In the genomic region with DNA sequence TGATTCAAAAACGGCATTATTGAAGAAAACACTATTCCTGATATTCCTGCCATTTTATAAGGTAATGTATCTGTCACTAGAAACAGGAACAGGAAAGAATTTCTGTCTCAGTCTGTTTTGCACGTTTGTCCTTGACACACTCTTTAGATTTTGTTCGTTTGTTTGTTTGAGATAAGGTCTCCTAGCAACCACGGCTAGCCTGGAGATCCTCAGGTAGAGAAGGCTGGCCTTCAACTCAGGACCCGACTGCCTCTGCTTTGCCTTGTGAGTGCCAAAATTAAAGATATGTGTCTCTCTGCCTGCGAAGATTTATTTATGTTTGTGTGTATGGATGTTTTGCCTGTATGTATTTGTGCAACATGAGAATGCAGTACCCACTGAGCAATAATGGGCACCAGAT, we compare ENCODE assay signal across 15 mouse cellular contexts. TPM values are rescaled to one million over a fixed set of nuclear protein-coding genes. Genes with fewer than 3 reads are reported as not detected.
DNase-seq lines count a peak whose midpoint lies in the region; ATAC-seq lines count a peak whose summit lies in the region.
"Had no signal": no experiment of that assay in that cellular context is flagged by ENCODE, and none has a peak within 500 bp of the region (broad histone marks: within the 10 kb centered on the region; RNA-seq: fewer than 3 reads in every experiment).

No protein-coding gene starts in this region.

- WGBS in liver, embryonic 15.5 days (ENCODE audit: insufficient replicate concordance) = 22% methylated on average over 6 of the region's 6 CpGs

- no peak overlapping the region for H3K4me2 ChIP-seq in liver, embryonic 15.5 days
- H3K4me2 ChIP-seq: embryonic facial prominence, embryonic 15.5 days; midbrain, embryonic 15.5 days had no signal

- H3K4me1 ChIP-seq in liver, embryonic 15.5 days (replicated peaks) = peaks cover 11% of the 10 kb centered on the region
- H3K4me1 ChIP-seq: embryonic facial prominence, embryonic 15.5 days; midbrain, embryonic 15.5 days had no signal

- no peak overlapping the region for H3K4me3 ChIP-seq in liver, embryonic 15.5 days (replicated peaks)
- H3K4me3 ChIP-seq: embryonic facial prominence, embryonic 15.5 days; midbrain, embryonic 15.5 days had no signal

- no peak overlapping the region; the same call in 1 of the 2 replicates for H3K27ac ChIP-seq in liver, embryonic 15.5 days (replicated peaks)
- H3K27ac ChIP-seq: embryonic facial prominence, embryonic 15.5 days; midbrain, embryonic 15.5 days had no signal

- DNase-seq in heart, adult 11 months = peak; percentile 53
- no peak for DNase-seq in heart, adult 18-20 months
- DNase-seq in CD4-positive, CD25-positive, alpha-beta regulatory T cell, adult 2 months (ENCODE audit: low read depth, low spot score) = peak; percentile 53
- DNase-seq in c-Kit-positive CD71-positive TER-119-positive erythroid progenitor cells, embryonic 14.5 days (ENCODE audit: low spot score) = peak; percentile 66
- no peak for DNase-seq in ovary, postnatal 10 days (ENCODE audit: low spot score)
- no peak for DNase-seq in right cerebral cortex, postnatal 14 days
- DNase-seq: cerebellum, adult 2 months; heart, postnatal 10 days; kidney, adult 9 months; layer of hippocampus, postnatal 36 days had no signal

- peaks cover 10% of the 10 kb centered on the region; the same call in 1 of the 2 replicates for H3K36me3 ChIP-seq in liver, embryonic 15.5 days (replicated peaks)
- H3K36me3 ChIP-seq: embryonic facial prominence, embryonic 15.5 days; midbrain, embryonic 15.5 days had no signal

- peak; percentile 60; the same call in 1 of the 2 replicates for ATAC-seq in liver, embryonic 15.5 days (ENCODE audit: insufficient read depth)
- ATAC-seq in monocyte, adult 5-6 weeks (replicated peaks; ENCODE audit: insufficient number of reproducible peaks, low FRiP score, low TSS enrichment, poor library complexity, severe bottlenecking) = no peak
- ATAC-seq: midbrain, embryonic 15.5 days had no signal

- no peak overlapping the region for H3K9ac ChIP-seq in liver, embryonic 15.5 days
- H3K9ac ChIP-seq: embryonic facial prominence, embryonic 15.5 days; midbrain, embryonic 15.5 days had no signal

- H3K9me3 ChIP-seq in liver, embryonic 15.5 days (replicated peaks) = no peaks in the 10 kb centered on the region
- H3K9me3 ChIP-seq: embryonic facial prominence, embryonic 15.5 days; midbrain, embryonic 15.5 days had no signal

- H3K27me3 ChIP-seq in liver, embryonic 15.5 days = no peaks in the 10 kb centered on the region
- H3K27me3 ChIP-seq: CH12.LX; embryonic facial prominence, embryonic 15.5 days; midbrain, embryonic 15.5 days had no signal

RNA-seq across cellular contexts. Expression of a gene that starts 48.7 kb away (rescaled TPM):
- under 1 TPM; 0.20 to 0.44 TPM for total RNA-seq in heart, adult 18-20 months (2021)
- 0.07 and 0.10 TPM in 2 replicates for polyA plus RNA-seq in liver, embryonic 15.5 days (2015; fragmentation: Nextera tagmentation; extraction: Ambion mirVana)
- total RNA-seq in monocyte, adult 5-6 weeks (2017) = 0.58 TPM in 1 of 3 replicates, not detected in the others
- total RNA-seq: CH12.LX had no signal

RNA-seq across cellular contexts. Expression of a gene that starts 49.0 kb away (rescaled TPM):
- 10 to 100 TPM; 59.1 to 60.9 TPM for total RNA-seq in heart, adult 18-20 months (2021)
- polyA plus RNA-seq in liver, embryonic 15.5 days (2015; fragmentation: Nextera tagmentation; extraction: Ambion mirVana) = 11.3 and 13.7 TPM in 2 replicates
- total RNA-seq in monocyte, adult 5-6 weeks (2017) = 23.3 to 39.5 TPM (median 38.4 TPM) in 3 replicates

RNA-seq across cellular contexts. Expression of a gene that starts 49.8 kb away (rescaled TPM):
- total RNA-seq in heart, adult 18-20 months (2021) = 100 to 1,000 TPM; 102 to 109 TPM
- polyA plus RNA-seq in liver, embryonic 15.5 days (2015; fragmentation: Nextera tagmentation; extraction: Ambion mirVana) = 13.1 and 13.9 TPM in 2 replicates
- 96.7 to 110 TPM (median 107 TPM) in 3 replicates for total RNA-seq in monocyte, adult 5-6 weeks (2017)

Comparison
In these comparisons a context has a peak if more than half of its experiments do, and no peak if none do; other contexts are left out.
1. DNase-seq: peak in heart, adult 11 months (single experiment), CD4-positive, CD25-positive, alpha-beta regulatory T cell, adult 2 months (single experiment) and c-Kit-positive CD71-positive TER-119-positive erythroid progenitor cells, embryonic 14.5 days (single experiment); none in heart, adult 18-20 months (0 of 2), ovary, postnatal 10 days (single experiment) and right cerebral cortex, postnatal 14 days (single experiment).